Mouse (Mus musculus): ENCODE data around the gene Ptx3. TPM values are rescaled to one million over a fixed set of nuclear protein-coding genes. Genes with fewer than 3 reads are reported as not detected.

Gene Ptx3
- polyA plus RNA-seq (2015; fragmentation: Nextera tagmentation; extraction: Ambion mirVana) = 13.0 and 14.7 TPM in 2 replicates

GRCm38 (mm10) chr3:66219655-66220191 lies at the start of gene Ptx3:
Ptx3 (plus strand) TSS chr3:66219910.

Other genes starting within 250 kb of the Ptx3 start
- 0.15 TPM in 1 of 2 replicates, not detected in the other for gene Veph1, start 76.9 kb downstream of the Ptx3 start, polyA plus RNA-seq (2015; fragmentation: Nextera tagmentation; extraction: Ambion mirVana)